Mouse (Mus musculus) olfactory bulb, adult 2 months (tissue): ENCODE measurements around the gene Mok. TPM values are rescaled to one million over a fixed set of nuclear protein-coding genes. Genes with fewer than 3 reads are reported as not detected.

Experiments used
- H3K27ac ChIP-seq: fragments of 200-500 bp; 2 replicates; pipeline ENCODE4 v1.5.1; 2012; ENCODE audit warnings: low read depth, low read length; ENCODE audit not compliant: insufficient read depth
- H3K4me1 ChIP-seq: fragments of 200-500 bp; 2 replicates; pipeline ENCODE4 v1.6.1; 2012; ENCODE audit warnings: low read length; ENCODE audit not compliant: control insufficient read depth, insufficient read depth
- H3K4me3 ChIP-seq: fragments of 200-500 bp; 2 replicates; pipeline ENCODE4 v1.5.1; 2012; ENCODE audit warnings: mild to moderate bottlenecking, low read depth, low read length, moderate library complexity; ENCODE audit not compliant: insufficient read depth
- CTCF ChIP-seq: fragments of 200-500 bp; IDR thresholded peaks from 2 replicates; pipeline ENCODE4 v1.5.1; 2012; ENCODE audit warnings: low read depth, mild to moderate bottlenecking, low read length, moderate library complexity; ENCODE audit not compliant: insufficient read depth
- POLR2A ChIP-seq: fragments of 200-500 bp; IDR thresholded peaks from 2 replicates; pipeline ENCODE4 v1.6.1; 2012; ENCODE audit warnings: mild to moderate bottlenecking, low read depth, low read length, moderate library complexity; ENCODE audit not compliant: insufficient read depth
- WGBS: fragments of 180-500 bp; shearing (Covaris S2); methylation state at CpG from one replicate; pipeline ENCODE4 v1.1.7; 2018; 5-methylcytosine and 5-hydroxymethylcytosine counted together
- polyA plus RNA-seq: library from polyadenylated mRNA; stranded (reverse); fragments of >200 nt; gene quantifications from 2 replicates; pipeline ENCODE4 v1.2.4, GENCODE M21; 2012; ENCODE audit warnings: low replicate concordance; ENCODE audit not compliant: missing spikeins, insufficient read depth, insufficient read length

Gene Mok
- polyA plus RNA-seq, 1 experiment = not detected

- Histone ChIP-seq H3K4me3 (no peak overlapping the region), H3K27ac (no peak overlapping the region), H3K4me1 (peaks cover 24% of the 10 kb centered on the region)
- no peak for TF ChIP-seq CTCF
- TF ChIP-seq POLR2A = no peak
- 48% methylated on average over 4 of the region's 4 CpGs for WGBS
These were observed 54.5 kb downstream of the Mok start for GRCm38 (mm10) chr12:110786243-110786642.

- Histone ChIP-seq H3K4me1 (peaks cover 13% of the 10 kb centered on the region; the same call in 1 of the 2 replicates), H3K27ac (no peak overlapping the region), H3K4me3 (no peak overlapping the region)
- 93% methylated on average over 2 of the region's 2 CpGs for WGBS
- TF ChIP-seq POLR2A (no peak), CTCF (no peak)
These were observed 56.5 kb downstream of the Mok start for GRCm38 (mm10) chr12:110784211-110784610.

GRCm38 (mm10) chr12:110782278-110782677 lies 58.5 kb downstream of the Mok start:
- no peak overlapping the region for H3K4me3 ChIP-seq
- H3K4me1 ChIP-seq = peaks cover 20% of the 10 kb centered on the region
- TF ChIP-seq POLR2A (no peak), CTCF (no peak)
- 100% methylated on average over 1 of the region's 1 CpGs for WGBS
- H3K27ac ChIP-seq = no peak overlapping the region

- 34% methylated on average over 8 of the region's 8 CpGs for WGBS
These were observed 59.6 kb downstream of the Mok start for GRCm38 (mm10) chr12:110781181-110781580.

GRCm38 (mm10) chr12:110779296-110779695 lies 61.4 kb downstream of the Mok start:
- WGBS = 76% methylated on average over 7 of the region's 7 CpGs
- H3K27ac ChIP-seq = no peak overlapping the region

More at GRCm38 (mm10) chr12:110781181-110781580, 59.6 kb downstream of the Mok start:
- no peak overlapping the region for H3K4me3 ChIP-seq
- H3K27ac ChIP-seq = no peak overlapping the region
- no peak for TF ChIP-seq POLR2A
- no peak for TF ChIP-seq CTCF
- H3K4me1 ChIP-seq = peaks cover 18% of the 10 kb centered on the region

GRCm38 (mm10) chr12:110777853-110778252 lies 62.9 kb downstream of the Mok start:
- WGBS = 83% methylated on average over 5 of the region's 5 CpGs
- Histone ChIP-seq H3K27ac (no peak overlapping the region), H3K4me1 (peaks cover 15% of the 10 kb centered on the region), H3K4me3 (no peak overlapping the region)
- TF ChIP-seq POLR2A = no peak
- no peak for TF ChIP-seq CTCF

More at GRCm38 (mm10) chr12:110779296-110779695, 61.4 kb downstream of the Mok start:
- TF ChIP-seq POLR2A (no peak), CTCF (no peak)
- Histone ChIP-seq H3K4me3 (no peak overlapping the region), H3K4me1 (peaks cover 16% of the 10 kb centered on the region)

- WGBS = 66% methylated on average over 5 of the region's 5 CpGs
These were observed 64.9 kb downstream of the Mok start for GRCm38 (mm10) chr12:110775628-110776426.

GRCm38 (mm10) chr12:110771961-110772360 lies 68.8 kb downstream of the Mok start:
- Histone ChIP-seq H3K4me1 (peaks cover 16% of the 10 kb centered on the region), H3K27ac (peak overlapping the region; percentile 51), H3K4me3 (no peak overlapping the region)
- TF ChIP-seq POLR2A (no peak), CTCF (no peak)
- WGBS = 75% methylated on average over 6 of the region's 6 CpGs

More at GRCm38 (mm10) chr12:110775628-110776426, 64.9 kb downstream of the Mok start:
- Histone ChIP-seq H3K4me1 (peaks cover 19% of the 10 kb centered on the region), H3K4me3 (no peak overlapping the region), H3K27ac (no peak overlapping the region)
- no peak for TF ChIP-seq CTCF

GRCm38 (mm10) chr12:110770479-110771247 lies 70.1 kb downstream of the Mok start:
- H3K4me3 ChIP-seq = no peak overlapping the region
- H3K27ac ChIP-seq = peak overlapping the region; percentile 12; the same call in 1 of the 2 replicates
- TF ChIP-seq CTCF (no peak), POLR2A (no peak)
- 70% methylated on average over 10 of the region's 10 CpGs for WGBS
- H3K4me1 ChIP-seq = peaks cover 16% of the 10 kb centered on the region
